Mouse (Mus musculus) adrenal gland, adult 2 months (tissue): ENCODE results near the gene Akt1. TPM values are rescaled to one million over a fixed set of nuclear protein-coding genes. Genes with fewer than 3 reads are reported as not detected.

ENCODE experiments used
- microRNA-seq, 2 experiments: library from miRNA; unstranded; fragments of <30 nt; microRNA quantifications; one replicate each; pipeline ENCODE4 v1.2.0; 2021
- polyA plus RNA-seq: library from polyadenylated mRNA; depleted of rRNA; stranded (reverse); fragments of >200 nt; gene quantifications from 2 replicates; pipeline ENCODE4 v1.2.3, GENCODE M21; 2012; rRNA removed
- total RNA-seq, 2 experiments: library from RNA; stranded (reverse); gene quantifications; 2 replicates each; pipeline ENCODE4 v1.2.3; 2021

The Akt1 gene
- total and polyA plus RNA-seq, 3 experiments: 267 to 463 (median 369) TPM

Small RNA genes lying within 50 kb of the gene (microRNA-seq; reads per million reads assigned to microRNA genes)
- gene Mir6939: 0 to 2.0 reads per million in 2 experiments

Other genes starting within 250 kb of the Akt1 start
- gene A530016L24Rik, start 185.4 kb downstream of the Akt1 start, total RNA-seq: 10 to 100 TPM; 40.0 to 45.4 TPM
- gene A530016L24Rik, start 185.4 kb downstream of the Akt1 start, polyA plus RNA-seq: 61.5 and 92.3 TPM in 2 replicates
- gene Tmem179, start 158.1 kb downstream of the Akt1 start, total RNA-seq: 10 to 100 TPM in 1 of 2 experiments, 1 to 10 TPM in 1; 2.7 to 10.5 TPM
- gene Tmem179, start 158.1 kb downstream of the Akt1 start, polyA plus RNA-seq: 6.1 and 8.8 TPM in 2 replicates
- 10 to 100 TPM; 20.7 to 40.6 TPM for gene Inf2, start 86.1 kb downstream of the Akt1 start, total RNA-seq
- 45.0 and 47.9 TPM in 2 replicates for gene Inf2, start 86.1 kb downstream of the Akt1 start, polyA plus RNA-seq
- gene Adssl1, start 54.8 kb downstream of the Akt1 start, total RNA-seq: 10 to 100 TPM; 10.7 to 39.1 TPM
- 10.6 and 11.0 TPM in 2 replicates for gene Adssl1, start 54.8 kb downstream of the Akt1 start, polyA plus RNA-seq
- gene Siva1, start 30.2 kb downstream of the Akt1 start, total RNA-seq: 10 to 100 TPM; 23.6 to 53.6 TPM
- 49.1 and 67.3 TPM in 2 replicates for gene Siva1, start 30.2 kb downstream of the Akt1 start, polyA plus RNA-seq
- 10 to 100 TPM in 1 of 2 experiments, 1 to 10 TPM in 1; 5.5 to 15.8 TPM for gene Zbtb42, start 3.9 kb upstream of the Akt1 start, total RNA-seq
- gene Zbtb42, start 3.9 kb upstream of the Akt1 start, polyA plus RNA-seq: 25.5 and 32.6 TPM in 2 replicates
- 10 to 100 TPM; 48.8 to 52.1 TPM for gene Cep170b, start 45.6 kb upstream of the Akt1 start, total RNA-seq
- gene Cep170b, start 45.6 kb upstream of the Akt1 start, polyA plus RNA-seq: 49.0 and 52.5 TPM in 2 replicates
- gene Pld4, start 85.8 kb upstream of the Akt1 start, total RNA-seq: 10 to 100 TPM; 10.1 to 13.0 TPM
- gene Pld4, start 85.8 kb upstream of the Akt1 start, polyA plus RNA-seq: 28.0 and 29.5 TPM in 2 replicates
- gene Ahnak2, start 127.8 kb upstream of the Akt1 start, total RNA-seq: 10 to 100 TPM in 1 of 2 experiments, 1 to 10 TPM in 1; 3.6 to 10.0 TPM
- 1.7 and 2.2 TPM in 2 replicates for gene Ahnak2, start 127.8 kb upstream of the Akt1 start, polyA plus RNA-seq
- gene Clba1, start 134.1 kb upstream of the Akt1 start, total RNA-seq: 10 to 100 TPM in 1 of 2 experiments, 1 to 10 TPM in 1; 4.1 to 14.3 TPM
- 10.2 and 12.4 TPM in 2 replicates for gene Clba1, start 134.1 kb upstream of the Akt1 start, polyA plus RNA-seq
- 10 to 100 TPM; 11.0 to 13.0 TPM for gene Cdca4, start 154.5 kb upstream of the Akt1 start, total RNA-seq
- 8.1 and 9.4 TPM in 2 replicates for gene Cdca4, start 154.5 kb upstream of the Akt1 start, polyA plus RNA-seq
- under 1 TPM; 0.26 to 0.59 TPM for gene Gpr132, start 193.3 kb upstream of the Akt1 start, total RNA-seq
- 1.3 TPM in 2 replicates for gene Gpr132, start 193.3 kb upstream of the Akt1 start, polyA plus RNA-seq